Mouse (Mus musculus): ENCODE measurements around the gene Mpv17. TPM values are rescaled to one million over a fixed set of nuclear protein-coding genes. Genes with fewer than 3 reads are reported as not detected.

Gene Mpv17
- polyA plus RNA-seq, 1 experiment from 2014 or later, result 21.9 TPM

DNA sequence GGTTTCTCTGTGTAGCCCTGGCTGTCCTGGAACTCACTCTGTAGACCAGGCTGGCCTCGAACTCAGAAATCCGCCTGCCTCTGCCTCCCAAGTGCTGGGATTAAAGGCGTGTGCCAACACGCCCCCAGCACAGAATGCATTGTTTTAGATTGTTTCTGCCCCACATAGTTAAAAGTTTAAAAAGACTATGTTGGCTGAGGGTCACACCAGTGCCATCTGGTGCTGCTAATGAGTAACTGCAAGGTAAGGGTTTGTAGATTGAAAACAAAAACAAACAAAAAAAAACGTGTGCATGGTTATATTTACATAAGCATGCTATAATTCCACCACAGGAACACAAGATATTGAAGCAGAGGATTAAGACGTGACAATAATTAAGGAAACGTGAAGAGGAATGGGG is 43.3 kb downstream of the Mpv17 start:
- DNase-seq (ENCODE audit: low spot score), result peak; percentile 26

GRCm38 (mm10) chr5:31108000-31108490 is 46.0 kb downstream of the Mpv17 start, which contains the start of gene Slc30a3:
Slc30a3 (minus strand) TSS chr5:31108237.
- DNase-seq (ENCODE audit: low spot score), result no peak

- no peak for DNase-seq (ENCODE audit: low spot score)
Measured at GRCm38 (mm10) chr5:31105814-31106335, 48.2 kb downstream of the Mpv17 start, which contains the start of gene Dnajc5g. Dnajc5g (plus strand) TSS chr5:31106285.

GRCm38 (mm10) chr5:31095711-31096480 is 58.2 kb downstream of the Mpv17 start:
- DNase-seq (ENCODE audit: low spot score), result no peak

DNA sequence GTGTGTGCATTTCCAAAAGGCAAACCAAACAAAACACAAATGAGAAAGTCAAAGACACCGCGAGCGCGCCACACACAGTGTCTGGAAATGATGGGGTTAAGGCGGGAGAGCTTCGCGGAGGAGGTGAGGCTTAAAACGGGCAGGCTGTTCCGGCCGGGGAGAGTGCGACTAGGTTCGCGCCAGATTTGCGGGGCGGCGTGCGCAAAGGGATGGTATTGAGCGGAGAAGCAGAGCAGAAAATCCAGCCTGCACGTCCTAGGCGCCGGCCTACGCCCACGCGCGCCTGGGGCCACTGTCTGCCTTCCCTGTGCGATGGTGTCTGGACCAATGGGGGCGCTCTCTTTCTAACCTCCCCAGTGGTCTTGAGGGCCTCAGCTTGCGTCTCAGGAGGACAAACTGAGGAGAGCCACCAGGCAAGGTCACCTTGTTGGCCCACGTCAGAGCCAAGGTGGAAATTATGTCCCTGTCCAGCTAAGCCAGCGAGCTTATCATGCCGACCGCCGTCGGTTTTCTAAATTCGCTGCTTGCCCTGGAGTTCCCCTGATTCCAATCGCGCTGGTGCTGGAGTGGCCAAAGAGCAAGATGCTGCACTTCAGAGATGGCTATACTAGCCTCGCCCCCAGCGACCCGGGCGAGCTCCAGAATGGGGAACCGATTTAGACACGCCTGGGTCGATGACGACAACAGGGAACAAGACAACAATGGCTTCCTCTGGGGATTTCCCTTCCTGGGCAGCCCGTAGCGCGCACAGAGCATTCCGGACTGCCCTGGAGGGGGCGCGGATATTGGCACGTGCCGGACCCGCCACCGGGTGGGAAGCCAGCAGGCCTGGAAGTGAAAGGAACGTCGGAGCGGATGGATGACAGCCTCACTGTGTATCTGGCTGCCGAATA is 59.0 kb downstream of the Mpv17 start:
- peak; percentile 18 for DNase-seq (ENCODE audit: low spot score)

- DNase-seq (ENCODE audit: low spot score), result peak; percentile 35
Measured at GRCm38 (mm10) chr5:31094100-31094798, 59.8 kb downstream of the Mpv17 start.

DNA sequence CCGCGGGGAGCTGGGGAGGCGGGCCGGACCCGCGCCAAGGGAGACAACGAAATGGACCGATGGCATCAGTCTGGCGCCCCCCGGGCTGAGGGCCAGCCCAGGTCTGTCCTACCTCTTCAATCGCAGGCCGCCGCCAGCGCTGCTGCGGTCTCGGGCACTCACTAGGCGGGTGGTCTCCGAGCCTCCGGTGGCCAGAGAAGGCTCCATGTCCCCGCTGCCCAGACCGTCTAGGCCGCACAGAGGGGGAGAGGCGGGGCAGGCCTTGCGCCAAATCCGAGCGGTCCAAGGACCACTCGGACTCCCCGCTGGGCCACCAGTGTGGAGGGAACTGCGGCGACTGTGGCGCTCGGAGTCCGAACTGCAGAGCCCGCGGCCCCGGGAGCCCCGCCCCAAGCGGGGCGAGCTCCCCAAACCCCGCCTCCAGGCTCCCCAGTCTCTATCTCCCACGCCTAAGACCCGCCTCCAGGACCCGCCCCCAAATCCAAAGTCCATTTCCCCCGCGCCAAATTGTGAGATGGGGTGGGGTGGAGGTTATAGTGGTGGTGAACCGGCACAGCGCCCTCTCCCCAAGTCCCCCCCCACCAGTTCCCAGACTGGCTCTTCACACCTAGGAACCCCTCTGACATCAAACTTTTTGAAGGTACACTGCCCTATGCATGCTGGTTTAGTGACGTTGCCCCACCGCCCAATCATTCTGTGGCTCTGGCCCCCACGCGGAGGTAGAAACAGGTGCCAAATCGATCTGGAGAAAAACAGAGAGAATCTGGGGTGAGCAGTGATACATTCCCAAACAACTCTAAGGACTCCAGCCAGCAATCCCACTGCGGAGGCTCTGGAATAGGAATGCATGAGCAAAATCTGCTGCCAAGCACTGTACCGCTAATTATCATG is 60.7 kb downstream of the Mpv17 start:
- peak; percentile 37 for DNase-seq (ENCODE audit: low spot score)

- DNase-seq (ENCODE audit: low spot score), result no peak
Measured at GRCm38 (mm10) chr5:31092231-31092975, 61.6 kb downstream of the Mpv17 start.

Other genes with a start within 250 kb of the Mpv17 start
- 396 and 461 TPM in 2 replicates for gene Ost4, start 246.5 kb downstream of the Mpv17 start, polyA plus RNA-seq (2015; fragmentation: Nextera tagmentation; extraction: Ambion mirVana)
- gene Emilin1, start 240.8 kb downstream of the Mpv17 start, polyA plus RNA-seq (2015; fragmentation: Nextera tagmentation; extraction: Ambion mirVana), result 47.0 and 47.5 TPM in 2 replicates
- 31.7 and 32.5 TPM in 2 replicates for gene Khk, start 232.8 kb downstream of the Mpv17 start, polyA plus RNA-seq (2015; fragmentation: Nextera tagmentation; extraction: Ambion mirVana)
- 0.70 and 0.71 TPM in 2 replicates for gene Cgref1, start 208.7 kb downstream of the Mpv17 start, polyA plus RNA-seq (2015; fragmentation: Nextera tagmentation; extraction: Ambion mirVana)
- gene Preb, start 193.9 kb downstream of the Mpv17 start, polyA plus RNA-seq (2015; fragmentation: Nextera tagmentation; extraction: Ambion mirVana), result 141 and 156 TPM in 2 replicates
- 0.03 and 0.04 TPM in 2 replicates for gene Tcf23, start 185.6 kb downstream of the Mpv17 start, polyA plus RNA-seq (2015; fragmentation: Nextera tagmentation; extraction: Ambion mirVana)
- 123 and 132 TPM in 2 replicates for gene Atraid, start 105.9 kb downstream of the Mpv17 start, polyA plus RNA-seq (2015; fragmentation: Nextera tagmentation; extraction: Ambion mirVana)
- gene Slc5a6, start 105.3 kb downstream of the Mpv17 start, polyA plus RNA-seq (2015; fragmentation: Nextera tagmentation; extraction: Ambion mirVana), result 7.0 and 8.7 TPM in 2 replicates
- 15.3 and 16.8 TPM in 2 replicates for gene Cad, start 99.5 kb downstream of the Mpv17 start, polyA plus RNA-seq (2015; fragmentation: Nextera tagmentation; extraction: Ambion mirVana)
- not detected in 2 replicates for gene Dnajc5g, start 48.0 kb downstream of the Mpv17 start, polyA plus RNA-seq (2015; fragmentation: Nextera tagmentation; extraction: Ambion mirVana)
- gene Slc30a3, start 46.0 kb downstream of the Mpv17 start, polyA plus RNA-seq (2015; fragmentation: Nextera tagmentation; extraction: Ambion mirVana), result 0.07 and 0.30 TPM in 2 replicates
- 0.14 and 0.16 TPM in 2 replicates for gene Trim54, start 37.5 kb downstream of the Mpv17 start, polyA plus RNA-seq (2015; fragmentation: Nextera tagmentation; extraction: Ambion mirVana)
- not detected in 2 replicates for gene Ucn, start 15.4 kb downstream of the Mpv17 start, polyA plus RNA-seq (2015; fragmentation: Nextera tagmentation; extraction: Ambion mirVana)
- 0.57 and 0.88 TPM in 2 replicates for gene Gm29609, start 25.7 kb upstream of the Mpv17 start, polyA plus RNA-seq (2015; fragmentation: Nextera tagmentation; extraction: Ambion mirVana)
- 46.1 and 47.2 TPM in 2 replicates for gene Gtf3c2, start 25.9 kb upstream of the Mpv17 start, polyA plus RNA-seq (2015; fragmentation: Nextera tagmentation; extraction: Ambion mirVana)
- gene Snx17, start 39.0 kb upstream of the Mpv17 start, polyA plus RNA-seq (2015; fragmentation: Nextera tagmentation; extraction: Ambion mirVana), result 126 and 144 TPM in 2 replicates
- gene Eif2b4, start 39.2 kb upstream of the Mpv17 start, polyA plus RNA-seq (2015; fragmentation: Nextera tagmentation; extraction: Ambion mirVana), result 73.6 and 80.4 TPM in 2 replicates
- 7.0 TPM in 2 replicates for gene Zfp513, start 48.1 kb upstream of the Mpv17 start, polyA plus RNA-seq (2015; fragmentation: Nextera tagmentation; extraction: Ambion mirVana)
- gene Ppm1g, start 66.4 kb upstream of the Mpv17 start, polyA plus RNA-seq (2015; fragmentation: Nextera tagmentation; extraction: Ambion mirVana), result 131 and 140 TPM in 2 replicates
- 109 and 116 TPM in 2 replicates for gene Nrbp1, start 86.6 kb upstream of the Mpv17 start, polyA plus RNA-seq (2015; fragmentation: Nextera tagmentation; extraction: Ambion mirVana)
- 0.64 and 0.67 TPM in 2 replicates for gene Gm9970, start 87.0 kb upstream of the Mpv17 start, polyA plus RNA-seq (2015; fragmentation: Nextera tagmentation; extraction: Ambion mirVana)
- gene Krtcap3, start 97.4 kb upstream of the Mpv17 start, polyA plus RNA-seq (2015; fragmentation: Nextera tagmentation; extraction: Ambion mirVana), result 21.8 and 23.9 TPM in 2 replicates
- 10.6 and 12.9 TPM in 2 replicates for gene Ift172, start 136.9 kb upstream of the Mpv17 start, polyA plus RNA-seq (2015; fragmentation: Nextera tagmentation; extraction: Ambion mirVana)
- 2.0 and 2.5 TPM in 2 replicates for gene Fndc4, start 141.8 kb upstream of the Mpv17 start, polyA plus RNA-seq (2015; fragmentation: Nextera tagmentation; extraction: Ambion mirVana)
- gene Gckr, start 143.2 kb upstream of the Mpv17 start, polyA plus RNA-seq (2015; fragmentation: Nextera tagmentation; extraction: Ambion mirVana), result 0.04 and 0.06 TPM in 2 replicates